Mouse (Mus musculus): Measurements from ENCODE around the gene Dcaf5. TPM values are rescaled to one million over a fixed set of nuclear protein-coding genes. Genes with fewer than 3 reads are reported as not detected.
A peak's percentile ranks its signal among the peaks of the same experiment; 100 is the strongest.

The Dcaf5 gene
- total and polyA plus RNA-seq, 3 experiments: 8.2 to 13.2 (median 13.0) TPM

- in situ Hi-C loops (cut with MboI; ENCODE audit: low pct_ligation_motif_present, low pct_unique_long_range_greater_than_20kb, low sequenced_read_pairs): no loop called here
- no peak overlapping the region for H3K27ac ChIP-seq (ENCODE audit: insufficient read depth, low read depth)
- peak overlapping the region; percentile 92; the same call in 1 of the 2 replicates for H3K4me2 ChIP-seq (ENCODE audit: insufficient read depth, low read depth, poor library complexity, severe bottlenecking)
- dilution Hi-C loops (cut with MboI; ENCODE audit: extremely low pct_ligation_motif_present, extremely low pct_unique_long_range_greater_than_20kb, low sequenced_read_pairs): no loop called here
- H3K4me1 ChIP-seq (ENCODE audit: control insufficient read depth in 1 of 2, insufficient read depth in 2 of 2): peaks cover 4 to 11% of the 10 kb centered on the region in 2 experiments
- H3K79me2 ChIP-seq (replicated peaks; ENCODE audit: control insufficient read depth, extremely low read depth, insufficient read depth, poor library complexity, severe bottlenecking): peaks cover 46% of the 10 kb centered on the region
- peak overlapping the region; percentile 91 for H3K9ac ChIP-seq (ENCODE audit: insufficient read depth, low read depth)
- no peaks in the 10 kb centered on the region for H3K9me3 ChIP-seq (replicated peaks; ENCODE audit: low read length)
- H3K27me3 ChIP-seq (replicated peaks): no peaks in the 10 kb centered on the region
- H3K36me3 ChIP-seq (replicated peaks in 1 of 2; ENCODE audit: control insufficient read depth in 1 of 2, insufficient read depth in 1 of 2, low read length in 1 of 2): peaks cover 6 to 34% of the 10 kb centered on the region in 2 experiments
- peak overlapping the region; percentile 77 to 96 (median 90) for H3K4me3 ChIP-seq (replicated peaks in 1 of 3; ENCODE audit: low read depth in 2 of 3, low read length in 2 of 3, poor library complexity in 1 of 3)
- peak; percentile 33 for DNase-seq (ENCODE audit: extremely low read depth)
- TF ChIP-seq ELF1 (IDR thresholded peaks at IDR 0.05; ENCODE audit: low read depth, low read length) (peak; percentile 43; the same call in 1 of the 2 replicates), TCF12 (IDR thresholded peaks at IDR 0.05; ENCODE audit: low read depth, low read length) (peak; percentile 5; the same call in 1 of the 2 replicates), GABPA (IDR thresholded peaks at IDR 0.05; ENCODE audit: insufficient replicate concordance, low read depth, low read length) (no peak), PAX5 (IDR thresholded peaks at IDR 0.05; ENCODE audit: low read length) (no peak), MYC (IDR thresholded peaks at IDR 0.05; ENCODE audit: low read depth, low read length) (0 out of 2 replicates have a peak, but pooled peaks have one; percentile 17), EP300 (IDR thresholded peaks at IDR 0.05; ENCODE audit: low read length) (no peak), CTCF (conservative IDR thresholded peaks at IDR 0.05 in 1 of 2, IDR thresholded peaks at IDR 0.05 in 1 of 2; ENCODE audit: low read depth in 2 of 2, low read length in 2 of 2) (no peak)
Measured at GRCm38 (mm10) chr12:80434601-80434960, 1.8 kb downstream of the Dcaf5 start.

- peak overlapping the region; percentile 91; the same call in 1 of the 2 replicates for H3K9ac ChIP-seq (ENCODE audit: insufficient read depth, low read depth)
- peaks cover 4 to 11% of the 10 kb centered on the region in 2 experiments for H3K4me1 ChIP-seq (ENCODE audit: control insufficient read depth in 1 of 2, insufficient read depth in 2 of 2)
- H3K4me2 ChIP-seq (ENCODE audit: insufficient read depth, low read depth, poor library complexity, severe bottlenecking): no peak overlapping the region
- in situ Hi-C loops (cut with MboI; ENCODE audit: low pct_ligation_motif_present, low pct_unique_long_range_greater_than_20kb, low sequenced_read_pairs) (no loop called here), dilution Hi-C loops (cut with MboI; ENCODE audit: extremely low pct_ligation_motif_present, extremely low pct_unique_long_range_greater_than_20kb, low sequenced_read_pairs) (no loop called here)
- no peak for TF ChIP-seq RAD21 (IDR thresholded peaks at IDR 0.05; ENCODE audit: low read depth, low read length)
- no peak for TF ChIP-seq KAT2A (IDR thresholded peaks at IDR 0.05; ENCODE audit: insufficient replicate concordance, low read length)
- no peak for TF ChIP-seq PAX5 (IDR thresholded peaks at IDR 0.05; ENCODE audit: low read length)
- TF ChIP-seq GABPA (IDR thresholded peaks at IDR 0.05; ENCODE audit: insufficient replicate concordance, low read depth, low read length): no peak
- TF ChIP-seq HCFC1 (IDR thresholded peaks at IDR 0.05; ENCODE audit: low read depth, low read length): no peak
- no peak for TF ChIP-seq SIN3A (IDR thresholded peaks at IDR 0.05; ENCODE audit: low read length)
- TF ChIP-seq E2F4 (IDR thresholded peaks at IDR 0.05; ENCODE audit: insufficient replicate concordance, low read depth, low read length): no peak
- no peak for TF ChIP-seq MXI1 (IDR thresholded peaks at IDR 0.05; ENCODE audit: low read depth, low read length)
- TF ChIP-seq JUND (conservative IDR thresholded peaks at IDR 0.05; ENCODE audit: low read depth, low read length): no peak
- TF ChIP-seq NRF1 (IDR thresholded peaks at IDR 0.05; ENCODE audit: low read depth, low read length): no peak
- no peak for TF ChIP-seq ETS1 (conservative IDR thresholded peaks at IDR 0.05; ENCODE audit: low read depth, low read length)
- no peak for DNase-seq (ENCODE audit: extremely low read depth)
- no peak overlapping the region for H3K27ac ChIP-seq (ENCODE audit: insufficient read depth, low read depth)
- peaks cover 11 to 43% of the 10 kb centered on the region in 2 experiments for H3K36me3 ChIP-seq (replicated peaks in 1 of 2; ENCODE audit: control insufficient read depth in 1 of 2, insufficient read depth in 1 of 2, low read length in 1 of 2)
- H3K27me3 ChIP-seq (replicated peaks): no peaks in the 10 kb centered on the region
- H3K4me3 ChIP-seq (replicated peaks in 1 of 3; ENCODE audit: low read depth in 2 of 3, low read length in 2 of 3, poor library complexity in 1 of 3): no peak overlapping the region
- H3K9me3 ChIP-seq (replicated peaks; ENCODE audit: low read length): no peaks in the 10 kb centered on the region
- H3K79me2 ChIP-seq (replicated peaks; ENCODE audit: control insufficient read depth, extremely low read depth, insufficient read depth, poor library complexity, severe bottlenecking): peaks cover 48% of the 10 kb centered on the region
Measured at GRCm38 (mm10) chr12:80433266-80433665, 3.1 kb downstream of the Dcaf5 start.

Measured in CH12.LX (cell line).